Mouse (Mus musculus) mesoderm, embryonic 11.5 days (tissue): ENCODE measurements around the gene Hs6st1.

ENCODE experiments used
- DNase-seq: peaks from one replicate; pipeline ENCODE4 v3.0.0-alpha.2; 2012; ENCODE audit warnings: low read depth, low spot score

The Hs6st1 gene

GRCm38 (mm10) chr1:36083554-36083953 lies 15.4 kb downstream of the Hs6st1 start:
- DNase-seq = no peak

- no peak for DNase-seq
These were observed 16.9 kb downstream of the Hs6st1 start for GRCm38 (mm10) chr1:36085069-36085468.

DNA sequence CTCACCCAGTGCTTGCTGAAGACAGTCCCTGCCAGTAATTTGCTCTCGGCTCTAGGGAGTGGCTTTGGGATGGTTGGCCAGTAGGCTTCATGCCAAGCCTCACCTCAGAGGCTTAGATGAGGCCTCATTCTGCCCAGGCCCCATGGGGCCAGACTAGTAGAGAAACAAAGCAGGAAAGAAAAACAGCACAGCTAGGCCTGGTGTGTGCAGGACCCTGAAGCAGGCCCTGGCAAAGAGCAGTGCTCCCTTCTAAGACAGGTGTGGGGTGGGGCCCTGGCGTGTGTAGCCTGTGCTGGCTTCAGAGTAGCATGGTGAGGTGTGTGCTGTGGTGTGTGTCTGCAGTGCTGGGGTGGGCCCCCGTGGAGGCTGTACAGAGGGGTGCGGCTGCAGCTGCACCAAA lies 20.2 kb downstream of the Hs6st1 start:
- no peak for DNase-seq

DNA sequence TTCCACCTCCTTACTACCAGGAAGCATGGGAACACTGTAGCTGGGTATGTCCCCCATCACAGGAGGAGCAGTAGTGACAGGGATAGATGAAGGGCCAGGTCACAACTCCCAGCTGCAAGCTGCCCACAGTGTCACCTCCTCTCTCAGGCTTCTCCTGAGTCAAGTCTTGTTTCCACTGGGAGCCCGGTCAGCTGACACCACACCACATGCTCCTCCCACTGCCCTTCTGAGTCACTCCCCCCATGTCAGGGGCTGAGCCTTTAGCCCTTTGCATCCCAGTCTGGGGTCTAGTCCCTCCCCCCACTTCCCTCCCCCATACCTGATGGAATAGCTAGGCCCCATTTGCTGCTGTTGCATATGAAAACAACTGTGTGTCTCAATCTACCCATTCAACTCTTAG lies 21.3 kb downstream of the Hs6st1 start:
- no peak for DNase-seq

- no peak for DNase-seq
These were observed 22.0 kb downstream of the Hs6st1 start for GRCm38 (mm10) chr1:36090011-36090721.

GRCm38 (mm10) chr1:36090722-36091110 lies 22.5 kb downstream of the Hs6st1 start:
- no peak for DNase-seq

GRCm38 (mm10) chr1:36091246-36091645 lies 23.0 kb downstream of the Hs6st1 start:
- no peak for DNase-seq

- no peak for DNase-seq
These were observed 25.5 kb downstream of the Hs6st1 start for GRCm38 (mm10) chr1:36093741-36094140.

DNA sequence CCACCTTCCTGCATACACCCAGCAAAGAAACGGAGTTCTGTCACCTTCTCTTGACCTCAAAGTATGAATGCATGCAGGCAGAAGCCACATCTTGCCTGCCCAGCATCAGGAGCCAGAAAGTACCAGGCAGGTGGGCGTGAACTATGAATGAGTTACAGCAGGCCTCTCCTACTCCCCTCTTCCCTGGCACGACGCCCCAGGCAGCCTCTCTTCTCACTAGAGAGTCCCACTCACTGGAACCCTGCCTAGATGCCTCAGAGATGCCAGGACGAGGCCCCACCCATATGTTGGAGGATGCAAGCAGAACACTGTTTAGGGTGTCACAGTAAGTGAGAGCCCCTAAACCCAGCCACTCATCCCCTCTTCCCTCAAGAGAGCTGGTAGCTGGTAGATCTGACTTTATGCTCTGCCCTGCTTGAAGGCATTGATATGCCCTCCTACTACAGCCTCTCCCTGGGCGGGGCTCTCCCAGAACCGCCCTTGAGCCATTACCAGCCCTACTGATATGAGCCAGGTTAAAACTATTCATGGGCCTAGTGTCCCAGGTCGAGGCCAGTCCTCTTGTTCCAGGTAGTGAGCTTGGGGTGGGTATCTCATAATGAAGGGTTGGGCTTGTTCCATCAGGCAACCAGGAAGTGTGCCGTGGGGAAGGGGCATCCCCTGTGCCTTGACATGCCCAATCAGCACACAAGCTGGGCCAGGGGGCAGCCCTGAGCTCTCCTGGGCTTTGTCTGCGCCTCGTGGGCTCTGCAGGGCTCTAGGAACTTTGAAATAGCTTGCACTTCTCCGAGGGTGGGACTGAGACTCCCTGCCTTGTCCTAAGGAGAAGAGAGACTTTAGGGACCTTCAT lies 27.4 kb downstream of the Hs6st1 start:
- no peak for DNase-seq

- no peak for DNase-seq
These were observed 30.2 kb downstream of the Hs6st1 start for GRCm38 (mm10) chr1:36098432-36098831.

- DNase-seq = no peak
These were observed 32.2 kb downstream of the Hs6st1 start for GRCm38 (mm10) chr1:36100371-36100770.

DNA sequence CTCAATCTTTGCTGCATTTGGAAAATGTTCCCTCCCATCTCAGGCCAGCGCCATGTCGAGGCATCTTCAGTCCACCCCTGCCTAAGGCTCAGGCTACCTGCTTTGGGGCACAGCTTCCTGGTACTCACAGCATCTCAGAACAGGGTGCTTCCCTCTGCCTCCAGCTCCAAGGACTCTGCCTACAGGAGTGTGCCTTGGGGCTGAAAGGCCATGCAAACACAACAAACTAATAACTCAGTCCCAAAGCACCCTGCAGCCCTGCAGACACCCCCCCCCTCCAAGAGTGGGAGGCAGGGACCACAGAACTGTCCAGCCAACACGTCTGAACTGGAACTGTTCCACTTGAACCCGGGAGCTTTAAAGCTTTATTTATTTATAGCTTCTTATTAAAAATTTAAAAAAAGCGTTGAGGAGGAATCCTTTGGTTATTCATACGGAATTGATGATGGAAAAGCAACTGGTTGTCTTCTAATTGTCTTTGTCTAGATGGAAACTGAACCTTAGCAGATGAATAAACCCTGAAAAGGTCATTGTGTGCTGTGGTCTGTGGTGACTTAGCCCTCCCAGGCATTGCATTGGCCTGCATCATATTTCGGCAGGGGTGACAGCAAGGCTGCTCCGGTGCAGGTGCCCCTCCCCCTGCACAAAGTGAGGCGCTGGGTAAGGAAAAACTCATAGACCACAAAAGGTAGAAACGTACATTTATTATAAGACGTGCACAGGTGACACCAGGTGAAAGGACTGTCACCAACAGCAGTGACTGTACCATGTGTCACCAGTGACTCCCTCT lies 37.9 kb downstream of the Hs6st1 start:
- DNase-seq = no peak

- DNase-seq = no peak
These were observed 41.8 kb downstream of the Hs6st1 start for GRCm38 (mm10) chr1:36109987-36110386.

GRCm38 (mm10) chr1:36112665-36113064 lies 44.5 kb downstream of the Hs6st1 start:
- DNase-seq = no peak

- DNase-seq = no peak
These were observed 45.5 kb downstream of the Hs6st1 start for GRCm38 (mm10) chr1:36113670-36114069.

DNA sequence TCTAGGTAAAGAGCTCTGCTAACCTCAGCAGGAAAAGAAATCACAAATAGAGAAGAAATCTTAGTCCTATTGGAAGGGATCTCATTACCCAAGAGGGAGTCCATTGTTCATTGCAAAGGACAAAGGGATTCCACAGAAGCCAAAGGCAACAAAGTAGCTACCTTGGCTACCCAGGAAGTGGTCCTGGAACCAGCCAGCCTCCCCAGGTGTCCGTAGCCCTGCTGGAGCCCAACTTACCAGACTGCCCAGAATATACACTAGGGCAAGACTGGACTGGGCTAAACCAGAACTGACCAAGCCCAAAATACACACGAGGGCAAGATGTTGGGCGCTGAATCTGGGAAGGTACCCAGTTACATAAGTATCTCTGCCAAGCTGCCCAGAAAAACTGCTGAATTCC lies 46.6 kb downstream of the Hs6st1 start:
- no peak for DNase-seq

DNA sequence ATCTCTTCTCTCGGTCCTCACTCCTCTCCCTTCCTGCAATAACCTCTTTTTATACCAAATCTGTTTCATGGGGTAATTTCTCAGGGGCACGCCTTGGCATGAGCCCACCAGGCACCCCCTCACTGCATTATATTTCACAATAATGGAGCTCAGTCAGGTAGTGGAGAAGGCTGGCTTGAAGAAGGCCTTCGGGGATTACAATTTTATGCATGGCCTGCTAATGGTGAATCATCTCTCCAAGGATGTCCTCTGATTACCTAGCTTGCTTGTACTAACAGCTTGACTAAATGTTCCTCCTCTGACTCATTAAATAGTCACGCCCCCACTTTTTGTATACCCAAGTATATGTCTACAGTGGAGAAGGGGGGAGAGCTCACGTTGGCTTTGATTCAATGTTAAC lies 48.3 kb downstream of the Hs6st1 start:
- DNase-seq = no peak

GRCm38 (mm10) chr1:36118061-36118685 lies 50.0 kb downstream of the Hs6st1 start:
- DNase-seq = no peak

DNA sequence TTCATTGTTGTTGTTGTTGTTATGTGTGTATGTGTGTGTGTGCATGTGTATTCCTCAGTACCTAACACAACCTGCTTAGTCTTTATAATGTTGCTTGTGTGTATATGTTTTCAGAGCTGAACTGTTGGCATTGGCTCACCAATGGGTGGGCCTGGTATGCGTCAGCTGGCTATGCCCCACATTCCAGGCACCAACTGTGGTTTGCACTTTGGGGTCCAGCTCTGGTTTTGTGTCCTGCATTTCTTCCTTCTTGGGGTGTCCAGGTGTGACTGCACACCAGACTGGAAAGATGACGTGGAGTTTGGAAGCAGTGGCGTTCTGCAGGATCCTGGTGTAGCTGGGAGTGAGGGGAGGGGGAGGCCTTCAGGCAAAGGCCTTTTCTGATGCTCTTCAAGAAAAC lies 50.8 kb downstream of the Hs6st1 start:
- no peak for DNase-seq

DNA sequence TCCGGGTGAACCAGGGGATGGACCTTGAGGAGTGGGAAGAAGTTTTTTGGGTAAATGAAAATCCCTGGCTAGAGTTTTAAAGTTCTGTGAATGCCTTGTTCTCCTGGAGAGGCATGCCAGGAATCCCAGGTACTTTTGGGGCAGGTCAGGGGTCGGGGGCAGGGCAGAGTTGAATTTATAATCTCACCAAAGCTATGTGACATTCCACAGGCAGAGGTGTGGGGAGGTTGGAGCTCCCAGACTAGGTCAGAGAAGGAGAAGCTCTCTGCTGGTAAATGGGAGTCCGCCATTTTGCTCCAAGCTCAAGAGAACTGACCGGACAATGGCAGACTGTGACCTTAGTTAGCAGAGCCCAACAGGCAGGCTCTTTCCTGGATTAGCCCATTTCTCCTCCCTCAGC lies 51.2 kb downstream of the Hs6st1 start:
- no peak for DNase-seq

DNA sequence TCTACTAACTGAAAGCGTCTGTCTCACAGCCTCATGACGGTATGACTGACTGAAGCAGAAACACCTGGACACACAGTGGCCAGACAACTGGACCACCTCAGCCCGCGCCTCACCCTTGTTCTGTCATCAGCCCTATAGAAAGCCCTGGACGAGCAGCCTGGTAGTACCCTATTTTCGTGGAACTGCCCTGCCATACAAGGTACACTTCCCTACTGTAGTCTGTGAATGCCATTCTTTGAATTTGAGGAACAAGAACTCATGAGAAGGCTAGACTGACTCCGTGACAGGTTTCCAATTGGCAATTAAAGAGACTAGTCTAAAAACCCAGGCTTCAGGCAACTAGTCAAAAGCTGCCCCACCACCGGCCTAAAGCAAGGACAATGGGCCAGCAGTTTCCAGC lies 53.0 kb downstream of the Hs6st1 start:
- DNase-seq = no peak

GRCm38 (mm10) chr1:36125076-36125475 lies 56.9 kb downstream of the Hs6st1 start:
- DNase-seq = no peak
